Mouse (Mus musculus): Measurements from ENCODE around the gene Gm15293.
"Not testable (repeated sequence)": the region's sequence is repeated elsewhere in the genome, so short reads cannot be mapped to it uniquely, and the experiment has no call there.

Gm15293 gene

GRCm38 (mm10) chr8:21201261-21201660 lies at the start of gene Gm15293:
Gene Gm15293 (plus strand): TSS chr8:21201561.
- DNase-seq (ENCODE audit: low spot score): not testable (repeated sequence)

GRCm38 (mm10) chr8:21161977-21162376 lies 39.4 kb upstream of the Gm15293 start, which contains the start of gene Defa22:
Gene Defa22 (plus strand): TSS chr8:21162277.
- DNase-seq (ENCODE audit: low spot score): not testable (repeated sequence)

- DNase-seq (ENCODE audit: low spot score): not testable (repeated sequence)
Measured at GRCm38 (mm10) chr8:21191314-21191713, 10.0 kb upstream of the Gm15293 start, which contains the start of gene Defa31. Gene Defa31 (plus strand): TSS chr8:21191614.
